Mouse (Mus musculus) A20 (cell line): ENCODE measurements around the gene Ift88.

Source experiments
- DNase-seq: peaks from one replicate; pipeline ENCODE4 v3.0.0-alpha.2; 2011; ENCODE audit warnings: low read depth, low spot score

Ift88 gene

DNA sequence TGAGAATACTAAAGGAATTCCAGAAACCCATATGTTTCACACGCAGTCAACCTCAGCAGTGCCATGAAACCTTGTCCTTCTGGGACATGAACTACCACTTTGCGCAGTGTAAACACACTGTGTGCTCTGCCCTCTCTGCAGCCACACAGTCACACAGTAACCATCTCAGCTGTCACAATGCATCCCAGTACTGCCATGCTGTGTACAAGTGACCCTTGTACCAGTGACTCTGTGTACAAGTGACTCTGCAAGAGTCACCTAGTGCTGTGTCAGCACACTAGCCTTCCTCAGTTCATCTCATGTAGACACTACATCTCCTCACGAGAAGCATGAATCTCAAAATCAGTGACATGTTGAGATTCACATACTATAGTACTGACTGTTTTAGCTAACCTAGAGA lies 108.7 kb downstream of the Ift88 start:
- no peak for DNase-seq

- no peak for DNase-seq
These were observed 109.4 kb downstream of the Ift88 start for GRCm38 (mm10) chr14:57533214-57533613.

- no peak for DNase-seq
These were observed 110.0 kb downstream of the Ift88 start for GRCm38 (mm10) chr14:57533841-57534240.

DNA sequence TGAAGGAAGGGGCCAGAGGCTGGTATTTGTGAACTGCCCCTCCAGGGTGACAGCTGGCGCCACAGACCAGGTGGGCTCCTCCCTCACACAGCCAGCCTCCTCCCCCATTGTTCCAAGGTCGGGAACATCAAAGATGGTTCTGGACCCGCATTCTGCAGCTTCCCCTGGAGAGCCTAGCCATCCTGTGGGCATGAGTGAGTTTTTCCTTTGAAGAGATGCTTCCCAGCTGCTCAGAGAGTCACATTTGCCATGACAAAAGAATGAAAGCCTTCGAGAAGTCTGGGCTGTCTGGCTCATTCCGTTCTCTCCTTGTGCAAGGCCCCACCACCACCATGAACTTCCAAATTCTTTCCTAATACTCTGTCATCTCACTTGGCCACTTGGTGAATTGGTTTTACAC lies 110.5 kb downstream of the Ift88 start:
- DNase-seq: no peak

DNA sequence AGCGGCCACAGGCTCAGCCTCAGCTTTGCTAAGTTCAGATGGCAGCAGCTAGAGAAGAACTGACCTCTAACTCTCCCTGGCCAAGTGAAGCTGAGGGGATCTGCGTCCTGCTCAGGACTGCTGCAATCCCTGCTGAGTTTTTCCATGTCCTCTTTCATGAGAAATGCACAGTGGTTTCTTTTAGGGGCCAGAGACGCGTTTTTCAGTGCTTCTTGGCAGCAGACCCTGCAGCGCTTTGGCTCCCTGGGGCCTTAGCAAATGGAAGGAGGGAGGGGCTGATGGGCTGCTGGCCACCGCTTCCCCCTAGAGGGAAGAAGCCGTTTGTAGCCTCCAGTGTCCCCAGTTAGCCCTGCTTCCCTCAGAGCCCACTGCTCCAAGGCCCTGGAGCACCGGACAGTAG lies 111.1 kb downstream of the Ift88 start:
- no peak for DNase-seq

GRCm38 (mm10) chr14:57535646-57536045 lies 111.8 kb downstream of the Ift88 start:
- no peak for DNase-seq

- no peak for DNase-seq
These were observed 113.0 kb downstream of the Ift88 start for GRCm38 (mm10) chr14:57536820-57537219.

GRCm38 (mm10) chr14:57537261-57538015 lies 113.6 kb downstream of the Ift88 start:
- DNase-seq: peak; percentile 59

GRCm38 (mm10) chr14:57540683-57541082 lies 116.8 kb downstream of the Ift88 start:
- DNase-seq: no peak

DNA sequence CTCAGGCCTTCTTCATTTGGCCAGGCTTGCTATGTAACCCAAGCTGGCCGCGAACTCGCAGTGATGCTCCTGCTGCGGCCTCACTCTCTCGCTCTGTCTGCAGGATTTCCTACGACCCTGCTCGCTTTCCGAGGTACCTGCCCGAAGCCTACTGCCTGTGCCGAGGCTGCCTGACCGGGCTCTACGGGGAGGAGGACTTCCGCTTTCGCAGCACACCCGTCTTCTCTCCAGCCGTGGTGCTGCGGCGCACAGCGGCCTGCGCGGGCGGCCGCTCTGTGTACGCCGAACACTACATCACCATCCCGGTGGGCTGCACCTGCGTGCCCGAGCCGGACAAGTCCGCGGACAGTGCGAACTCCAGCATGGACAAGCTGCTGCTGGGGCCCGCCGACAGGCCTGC lies 118.4 kb downstream of the Ift88 start:
- no peak for DNase-seq

DNA sequence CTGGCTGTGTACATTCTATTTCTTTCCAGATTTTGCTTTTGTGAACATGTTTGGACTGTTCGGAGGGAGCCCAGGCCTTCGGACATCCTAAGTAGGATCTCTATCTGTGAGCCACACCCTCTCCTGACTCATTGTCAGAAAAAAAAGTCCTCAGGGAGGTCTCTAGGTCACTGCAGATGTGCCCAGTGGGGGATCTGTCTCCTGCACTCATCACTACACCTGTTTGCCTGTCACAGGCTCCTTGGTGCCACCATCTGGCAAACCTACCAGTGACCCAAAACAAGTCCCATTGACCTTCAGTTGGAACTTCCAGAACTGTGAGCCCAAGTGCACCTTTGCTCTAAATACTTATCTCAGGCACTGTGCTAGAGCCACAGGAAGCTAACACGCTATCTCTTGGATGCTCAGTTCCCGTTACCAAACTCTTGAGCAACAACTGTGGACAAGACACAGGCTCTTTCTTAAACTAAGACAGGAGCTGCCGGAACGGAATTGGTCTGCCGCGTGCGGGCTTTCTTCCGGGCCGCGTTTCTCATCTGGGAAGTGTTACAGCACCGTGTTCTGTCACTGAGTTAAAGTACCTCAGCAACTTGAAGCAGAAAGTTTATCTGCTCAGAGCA lies 119.7 kb downstream of the Ift88 start:
- DNase-seq: no peak

- no peak for DNase-seq
These were observed 121.7 kb downstream of the Ift88 start for GRCm38 (mm10) chr14:57545526-57545925.

GRCm38 (mm10) chr14:57546131-57546530 lies 122.3 kb downstream of the Ift88 start:
- DNase-seq: no peak

DNA sequence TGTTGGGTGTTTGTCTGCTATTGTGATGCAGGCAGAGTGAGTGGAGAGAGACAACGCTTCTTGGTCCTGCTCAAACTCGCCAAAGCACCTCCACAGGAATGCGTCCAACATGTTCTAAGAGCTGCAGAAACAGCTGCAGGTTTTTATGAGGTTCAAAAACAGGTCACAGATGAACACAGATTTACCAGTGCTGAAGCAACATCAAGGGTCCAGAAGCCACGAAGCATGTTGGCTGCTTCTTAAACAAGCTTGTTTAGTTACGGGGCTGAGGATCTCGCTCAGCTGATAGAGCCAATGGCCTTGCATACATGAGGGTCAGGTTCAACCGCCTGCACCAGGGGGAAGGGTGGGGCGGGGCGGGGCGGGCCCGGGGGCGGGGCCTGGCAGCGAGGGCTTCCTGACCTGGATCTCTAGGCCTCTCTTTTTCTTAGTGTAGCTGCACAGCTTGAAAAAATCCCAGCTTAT lies 122.7 kb downstream of the Ift88 start:
- DNase-seq: no peak

DNA sequence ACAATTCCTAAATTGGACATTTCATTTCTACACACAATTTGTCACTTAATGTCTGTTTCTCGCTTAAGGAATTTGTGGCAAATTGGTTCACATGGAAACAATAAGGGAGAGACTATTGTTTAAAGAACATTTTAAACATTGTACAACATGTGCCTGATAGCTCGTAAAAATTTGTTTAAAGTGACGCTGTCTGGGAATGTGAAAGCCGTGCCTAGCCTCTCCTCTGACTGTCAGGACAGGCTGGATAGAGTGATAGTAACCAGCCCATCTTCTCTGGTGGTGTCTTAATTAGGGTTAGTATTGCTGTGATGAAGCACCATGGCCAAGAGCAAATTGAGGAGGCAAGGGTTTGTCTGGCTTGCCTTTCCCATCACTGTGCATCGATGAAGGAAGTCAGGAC lies 123.2 kb downstream of the Ift88 start:
- no peak for DNase-seq

DNA sequence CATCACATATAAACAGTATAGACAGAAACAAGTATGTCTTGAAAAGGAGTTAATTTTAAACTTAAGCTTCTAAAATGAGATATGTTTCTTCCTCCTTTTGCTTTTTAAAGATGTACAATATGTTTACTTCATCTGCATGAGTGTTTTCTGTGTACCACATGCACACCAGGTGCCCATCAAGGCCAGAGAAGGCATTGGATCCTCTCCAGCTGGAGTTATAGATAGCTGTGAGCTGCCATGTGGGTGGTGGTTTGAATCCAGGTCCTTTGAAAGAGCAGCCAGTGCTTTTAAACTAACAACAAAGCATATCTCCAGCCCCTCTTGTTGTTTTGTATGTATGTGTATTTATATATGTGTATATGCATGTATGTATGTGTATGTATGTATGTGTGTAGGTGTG lies 129.1 kb downstream of the Ift88 start:
- peak; percentile 51 for DNase-seq

GRCm38 (mm10) chr14:57554434-57554833 lies 130.6 kb downstream of the Ift88 start:
- DNase-seq: peak; percentile 66

DNA sequence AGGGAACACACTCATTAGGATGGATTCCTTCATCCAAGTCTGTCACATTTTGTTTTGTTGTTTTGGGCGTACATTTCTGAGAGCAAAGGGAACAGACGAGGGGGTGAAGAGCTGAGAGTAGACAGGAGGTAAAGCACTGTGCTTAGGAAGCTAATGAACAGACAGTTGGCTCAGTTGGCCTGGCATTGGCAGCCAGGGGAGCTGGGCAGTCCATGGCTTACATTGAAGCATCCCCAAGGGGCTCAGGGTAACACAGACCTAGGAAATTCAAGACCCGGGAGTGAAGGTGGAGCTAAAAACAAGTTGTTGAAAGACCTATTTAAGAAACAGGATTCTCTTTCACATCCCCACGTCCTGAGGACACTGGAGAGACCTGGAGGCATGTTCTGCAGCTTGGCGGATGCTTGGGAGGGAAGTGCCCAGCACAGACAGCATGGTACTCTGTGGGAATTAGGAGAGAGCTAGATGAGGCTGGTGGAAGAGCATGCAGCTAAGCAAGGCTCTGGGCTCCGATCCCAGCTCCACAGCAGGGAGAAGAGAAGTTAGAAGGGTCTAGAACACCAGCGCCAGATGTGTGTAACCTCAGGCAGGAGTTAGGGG lies 131.7 kb downstream of the Ift88 start:
- no peak for DNase-seq

GRCm38 (mm10) chr14:57556922-57557321 lies 133.1 kb downstream of the Ift88 start:
- no peak for DNase-seq

- no peak for DNase-seq
These were observed 141.8 kb downstream of the Ift88 start for GRCm38 (mm10) chr14:57565626-57566025.
